Mouse (Mus musculus): ENCODE results near the gene Dcbld1. TPM values are rescaled to one million over a fixed set of nuclear protein-coding genes. Genes with fewer than 3 reads are reported as not detected.

Dcbld1 gene
- polyA plus RNA-seq, 1 experiment, result not detected

DNA sequence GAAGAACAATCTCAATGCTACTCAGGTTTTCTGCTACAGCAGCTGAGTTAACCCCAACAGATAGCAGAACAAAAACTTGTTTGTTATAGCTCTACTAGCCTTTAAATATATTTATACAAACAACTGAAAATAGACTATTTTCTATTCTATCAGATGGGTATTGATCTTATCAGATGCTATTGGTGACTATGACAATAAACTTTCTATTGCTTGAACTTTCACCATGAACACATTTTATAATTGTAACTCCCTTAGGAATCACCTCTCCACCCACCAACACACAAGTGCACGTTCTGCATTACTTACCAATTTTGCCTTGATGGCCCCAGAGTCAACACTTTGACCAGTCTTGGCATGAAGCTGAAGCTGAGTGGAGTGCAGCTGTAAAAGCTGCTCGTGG lies 125.0 kb downstream of the Dcbld1 start, which contains the start of gene Gm26741:
TSS of gene Gm26741 (plus strand) at position 301 of the 400 bp plus-strand sequence.
- no peak for TF ChIP-seq GATA1 (IDR thresholded peaks at IDR 0.05; ENCODE audit: low read length)

DNA sequence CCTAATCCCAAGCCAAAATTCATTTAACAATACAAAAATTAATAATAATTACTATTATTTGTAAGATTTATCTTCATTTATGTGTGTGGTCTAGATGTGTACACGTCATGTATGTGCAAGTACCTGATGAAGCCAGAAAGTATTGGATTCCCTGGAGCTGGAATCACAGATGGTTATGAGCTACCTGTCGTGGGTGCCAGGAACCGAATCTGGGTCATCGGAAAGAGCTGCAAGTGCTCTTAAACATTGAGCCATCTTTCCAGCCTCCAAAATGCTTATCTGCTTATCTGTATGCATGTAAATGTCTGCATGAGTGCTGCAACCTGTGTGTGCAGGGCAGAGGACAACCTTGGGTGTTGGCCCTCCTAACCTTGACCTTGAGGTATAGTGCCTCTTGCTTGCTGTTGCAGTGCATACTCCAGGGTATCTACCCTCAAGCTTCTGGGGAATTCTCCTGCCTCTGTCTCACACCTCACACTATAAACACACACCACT lies 126.9 kb downstream of the Dcbld1 start:
- no peak for TF ChIP-seq GATA1 (IDR thresholded peaks at IDR 0.05; ENCODE audit: low read length)

- TF ChIP-seq GATA1 (IDR thresholded peaks at IDR 0.05; ENCODE audit: low read length), result no peak
Observed at GRCm38 (mm10) chr10:52360862-52361609, 127.6 kb downstream of the Dcbld1 start.

DNA sequence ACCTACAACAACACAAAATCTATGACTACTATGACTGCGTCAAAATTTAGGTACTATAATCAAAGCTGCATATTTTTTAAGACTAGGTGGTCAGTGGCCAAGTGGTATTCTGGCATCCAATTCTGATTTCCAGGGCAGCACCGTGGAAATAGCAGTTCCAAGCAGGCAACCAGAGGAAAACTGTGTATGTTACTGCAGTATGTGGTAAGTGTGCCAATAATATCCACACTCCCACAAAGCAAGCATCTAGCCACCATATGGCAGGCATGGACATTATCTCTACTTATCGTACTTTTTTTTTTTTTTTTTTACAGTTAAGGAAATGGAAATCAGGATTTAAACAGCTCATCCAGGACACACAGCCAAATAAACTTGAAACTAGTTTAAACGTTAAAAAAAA lies 135.0 kb downstream of the Dcbld1 start:
- TF ChIP-seq GATA1 (IDR thresholded peaks at IDR 0.05; ENCODE audit: low read length), result no peak

Other genes starting within 250 kb of the Dcbld1 start
- not detected in 2 replicates for gene Vgll2, start 211.1 kb upstream of the Dcbld1 start, polyA plus RNA-seq (2012)
- not detected in 2 replicates for gene Ros1, start 38.4 kb upstream of the Dcbld1 start, polyA plus RNA-seq (2012)
- not detected in 2 replicates for gene Gm26741, start 125.1 kb downstream of the Dcbld1 start, polyA plus RNA-seq (2012)
- 1.5 and 1.6 TPM in 2 replicates for gene Gopc, start 148.5 kb downstream of the Dcbld1 start, polyA plus RNA-seq (2012)
- gene Nepn, start 155.4 kb downstream of the Dcbld1 start, polyA plus RNA-seq (2012), result not detected in 2 replicates
- 9.6 and 13.2 TPM in 2 replicates for gene Nus1, start 183.9 kb downstream of the Dcbld1 start, polyA plus RNA-seq (2012)